Mouse (Mus musculus) myocyte (in vitro differentiated cells): ENCODE data around the gene Ptprd.

Source experiments
- CEBPB ChIP-seq: IDR thresholded peaks from 2 replicates; pipeline ENCODE4 v1.6.1; 2011; ENCODE audit warnings: mild to moderate bottlenecking, moderate library complexity; ENCODE audit not compliant: poor library complexity, insufficient read depth, severe bottlenecking
- E2F4 ChIP-seq: IDR thresholded peaks from one replicate; pipeline ENCODE4 v1.6.1; 2011; ENCODE audit warnings: mild to moderate bottlenecking, control low read depth, moderate library complexity; ENCODE audit not compliant: insufficient read depth
- MYOD1 ChIP-seq, 3 experiments: IDR thresholded peaks; one replicate each; pipeline ENCODE4 v1.6.1; 2011; ENCODE audit warnings: control low read depth in 2 of 3, low read depth in 2 of 3, mild to moderate bottlenecking in 2 of 3, moderate library complexity in 1 of 3; ENCODE audit not compliant: insufficient read length in 2 of 3, control insufficient read depth in 1 of 3
- POLR2A ChIP-seq: IDR thresholded peaks from one replicate; pipeline ENCODE4 v1.6.1; 2011; ENCODE audit warnings: low read depth, mild to moderate bottlenecking, control low read depth, moderate library complexity; ENCODE audit not compliant: insufficient read length
- POLR2AphosphoS2 ChIP-seq: IDR thresholded peaks from one replicate; pipeline ENCODE4 v1.6.1; 2011; ENCODE audit warnings: low read depth, control low read depth; ENCODE audit not compliant: insufficient read length
- USF1 ChIP-seq: IDR thresholded peaks from one replicate; pipeline ENCODE4 v1.6.1; 2011; ENCODE audit warnings: low read depth, mild to moderate bottlenecking, control low read depth, moderate library complexity

- no peak for TF ChIP-seq MYOD1 (IDR thresholded peaks at IDR 0.05; ENCODE audit: control insufficient read depth in 1 of 3, insufficient read length in 2 of 3, low read depth in 2 of 3)
- no peak for TF ChIP-seq POLR2A
- no peak for TF ChIP-seq CEBPB
- no peak for TF ChIP-seq USF1
- TF ChIP-seq POLR2AphosphoS2, result no peak
- TF ChIP-seq E2F4, result no peak
Observed at GRCm38 (mm10) chr4:76941382-76942360, 1270.1 kb downstream of the Ptprd start.
